ENCODE assay signal across 8 mouse cellular contexts in genomic region chr5:115275998-115276397, GRCm38 (mm10). TPM values are rescaled to one million over a fixed set of nuclear protein-coding genes. Genes with fewer than 3 reads are reported as not detected.
A peak's percentile ranks its signal among the peaks of the same experiment; 100 is the strongest.
DNase-seq lines count a peak whose midpoint lies in the region; ATAC-seq and TF ChIP-seq lines count a peak whose summit lies in the region.

No protein-coding gene starts in this region.

- no peaks in the 10 kb centered on the region for H3K27me3 ChIP-seq in heart, postnatal 0 days (ENCODE audit: control insufficient read depth, insufficient read depth, low read length)
- no peaks in the 10 kb centered on the region for H3K27me3 ChIP-seq in heart, embryonic 11.5 days (ENCODE audit: control insufficient read depth, insufficient read depth, low read length)
- H3K27me3 ChIP-seq in CH12.LX (replicated peaks): no peaks in the 10 kb centered on the region
- no peaks in the 10 kb centered on the region for H3K27me3 ChIP-seq in neural tube, embryonic 11.5 days (ENCODE audit: control insufficient read depth, insufficient read depth, low read length)

- peaks cover 29% of the 10 kb centered on the region for H3K79me2 ChIP-seq in CH12.LX (replicated peaks; ENCODE audit: control insufficient read depth, extremely low read depth, insufficient read depth, poor library complexity, severe bottlenecking)

- no peak overlapping the region for H3K27ac ChIP-seq in heart, postnatal 0 days (ENCODE audit: low read depth)
- no peak overlapping the region for H3K27ac ChIP-seq in heart, embryonic 11.5 days (ENCODE audit: low read depth, low read length)
- no peak overlapping the region for H3K27ac ChIP-seq in CH12.LX (ENCODE audit: insufficient read depth, low read depth)
- H3K27ac ChIP-seq in neural tube, embryonic 11.5 days (ENCODE audit: low read depth, low read length): no peak overlapping the region

- TF ChIP-seq EP300 in heart, postnatal 0 days (IDR thresholded peaks at IDR 0.05; ENCODE audit: low read depth): no peak
- TF ChIP-seq EP300 in CH12.LX (IDR thresholded peaks at IDR 0.05; ENCODE audit: low read length): no peak

- peaks cover 12% of the 10 kb centered on the region; the same call in 1 of the 2 replicates for H3K4me1 ChIP-seq in heart, postnatal 0 days (ENCODE audit: control insufficient read depth, insufficient read depth)
- peaks cover 8% of the 10 kb centered on the region for H3K4me1 ChIP-seq in heart, embryonic 11.5 days (ENCODE audit: control insufficient read depth, insufficient read depth, low read length)
- H3K4me1 ChIP-seq in CH12.LX (ENCODE audit: control insufficient read depth in 1 of 2, insufficient read depth in 2 of 2): peaks cover 4 to 27% of the 10 kb centered on the region in 2 experiments
- peaks cover 7% of the 10 kb centered on the region for H3K4me1 ChIP-seq in neural tube, embryonic 11.5 days (ENCODE audit: control insufficient read depth, insufficient read depth, low read length)

- no peaks in the 10 kb centered on the region for H3K36me3 ChIP-seq in heart, postnatal 0 days (replicated peaks; ENCODE audit: control insufficient read depth, insufficient read depth, low read length)
- H3K36me3 ChIP-seq in heart, embryonic 11.5 days (ENCODE audit: control insufficient read depth, insufficient read depth, low read length): no peaks in the 10 kb centered on the region
- H3K36me3 ChIP-seq in CH12.LX (replicated peaks in 1 of 2; ENCODE audit: control insufficient read depth in 1 of 2, insufficient read depth in 1 of 2, low read length in 1 of 2): no peaks in the 10 kb centered on the region
- H3K36me3 ChIP-seq in neural tube, embryonic 11.5 days (ENCODE audit: control insufficient read depth, insufficient read depth, low read length): no peaks in the 10 kb centered on the region

- DNase-seq in heart, postnatal 0 days (ENCODE audit: low spot score): no peak
- DNase-seq in CH12.LX (ENCODE audit: extremely low read depth): peak; percentile 35
- peak; percentile 69 for DNase-seq in embryo, embryonic 10 days (ENCODE audit: low spot score)
- peak; percentile 45 for DNase-seq in neural tube, embryonic 11.5 days (ENCODE audit: low spot score)
- DNase-seq in urinary bladder, postnatal 36 days (ENCODE audit: low spot score in 2 of 2): no peak
- DNase-seq in kidney, adult 9 months: no peak

- no peak for TF ChIP-seq POLR2A in CH12.LX (IDR thresholded peaks at IDR 0.05; ENCODE audit: low read depth, low read length)

- 37% methylated on average over 14 of the region's 14 CpGs for WGBS in heart, postnatal 0 days
- WGBS in heart, embryonic 11.5 days (ENCODE audit: insufficient replicate concordance): 32% methylated on average over 14 of the region's 14 CpGs
- 35% methylated on average over 14 of the region's 14 CpGs for WGBS in neural tube, embryonic 11.5 days

- H3K9me3 ChIP-seq in heart, postnatal 0 days (replicated peaks; ENCODE audit: control insufficient read depth, low read length): no peaks in the 10 kb centered on the region
- H3K9me3 ChIP-seq in heart, embryonic 11.5 days (replicated peaks; ENCODE audit: control insufficient read depth, low read length): no peaks in the 10 kb centered on the region
- peaks cover 2% of the 10 kb centered on the region for H3K9me3 ChIP-seq in CH12.LX (replicated peaks; ENCODE audit: low read length)
- H3K9me3 ChIP-seq in neural tube, embryonic 11.5 days (ENCODE audit: control insufficient read depth, low read length): no peaks in the 10 kb centered on the region

- peak; percentile 14 for TF ChIP-seq RAD21 in CH12.LX (IDR thresholded peaks at IDR 0.05; ENCODE audit: low read depth, low read length)

- no peak overlapping the region for H3K4me3 ChIP-seq in heart, postnatal 0 days (ENCODE audit: low read depth, low read length)
- no peak overlapping the region for H3K4me3 ChIP-seq in heart, embryonic 11.5 days (ENCODE audit: low read depth, low read length)
- no peak overlapping the region for H3K4me3 ChIP-seq in CH12.LX (replicated peaks in 1 of 3; ENCODE audit: low read depth in 2 of 3, low read length in 2 of 3, poor library complexity in 1 of 3)
- H3K4me3 ChIP-seq in neural tube, embryonic 11.5 days (ENCODE audit: low read depth, low read length): no peak overlapping the region

- dilution Hi-C loops in CH12.LX (cut with MboI; ENCODE audit: extremely low pct_ligation_motif_present, extremely low pct_unique_long_range_greater_than_20kb, low sequenced_read_pairs): no loop called here

- H3K4me2 ChIP-seq in heart, postnatal 0 days (ENCODE audit: low read depth, low read length): no peak overlapping the region
- H3K4me2 ChIP-seq in heart, embryonic 11.5 days: no peak overlapping the region
- H3K4me2 ChIP-seq in CH12.LX (ENCODE audit: insufficient read depth, low read depth, poor library complexity, severe bottlenecking): no peak overlapping the region
- no peak overlapping the region for H3K4me2 ChIP-seq in neural tube, embryonic 11.5 days (ENCODE audit: low read depth)

- no peak for ATAC-seq in heart, postnatal 0 days (ENCODE audit: insufficient read depth, low read depth)
- no peak for ATAC-seq in heart, embryonic 11.5 days (replicated peaks; ENCODE audit: insufficient number of reproducible peaks, low FRiP score, low TSS enrichment)
- ATAC-seq in neural tube, embryonic 11.5 days (ENCODE audit: insufficient read depth, low FRiP score, low TSS enrichment): no peak
- no peak for ATAC-seq in granulocyte monocyte progenitor cell, adult 5-6 weeks (replicated peaks; ENCODE audit: poor library complexity, severe bottlenecking)

- TF ChIP-seq CTCF in heart, postnatal 0 days (IDR thresholded peaks at IDR 0.05; ENCODE audit: low read depth): peak; percentile 32
- peak in 1 of 2 experiments; percentile 50; a peak in 2 of 4 replicates for TF ChIP-seq CTCF in CH12.LX (conservative IDR thresholded peaks at IDR 0.05 in 1 of 2, IDR thresholded peaks at IDR 0.05 in 1 of 2; ENCODE audit: low read depth in 2 of 2, low read length in 2 of 2)

- H3K9ac ChIP-seq in heart, postnatal 0 days (replicated peaks; ENCODE audit: low read depth, low read length): no peak overlapping the region
- no peak overlapping the region for H3K9ac ChIP-seq in heart, embryonic 11.5 days (ENCODE audit: low read depth, low read length)
- no peak overlapping the region for H3K9ac ChIP-seq in CH12.LX (ENCODE audit: insufficient read depth, low read depth)
- no peak overlapping the region for H3K9ac ChIP-seq in neural tube, embryonic 11.5 days (ENCODE audit: low read length)

- in situ Hi-C loops in CH12.LX (cut with MboI; ENCODE audit: low pct_ligation_motif_present, low pct_unique_long_range_greater_than_20kb, low sequenced_read_pairs): no loop called here

RNA-seq across cellular contexts. Expression of gene Rnf10, which starts 3.3 kb away (rescaled TPM):
- 76.0 and 82.4 TPM in 2 replicates for total RNA-seq in heart, postnatal 0 days (2014; rRNA removed; ENCODE audit: low replicate concordance)
- 104 and 105 TPM in 2 replicates for polyA plus RNA-seq in heart, postnatal 0 days (2015; fragmentation: Nextera tagmentation; extraction: Ambion mirVana)
- 58.0 and 77.3 TPM in 2 replicates for polyA plus RNA-seq in heart, embryonic 11.5 days (2014; fragmentation: Nextera tagmentation; extraction: Ambion mirVana)
- total RNA-seq in CH12.LX (2012; rRNA removed): 63.6 and 68.5 TPM in 2 replicates
- 38.5 and 39.9 TPM in 2 replicates for total RNA-seq in CH12.LX (2014; rRNA removed)
- 154 and 187 TPM in 2 replicates for polyA plus RNA-seq in CH12.LX (2012; ENCODE audit: insufficient read length, low read depth)
- polyA plus RNA-seq in neural tube, embryonic 11.5 days (2014; fragmentation: Nextera tagmentation; extraction: Ambion mirVana): 106 and 119 TPM in 2 replicates
- 70.1 and 93.7 TPM in 2 replicates for total RNA-seq in granulocyte monocyte progenitor cell, adult 5-6 weeks (2014; fragmentation: Nextera tagmentation)
- total RNA-seq in granulocyte monocyte progenitor cell, adult 5-6 weeks (2017): 52.6 and 57.9 TPM in 2 replicates

RNA-seq across cellular contexts. Expression of gene Coq5, which starts 3.5 kb away (rescaled TPM):
- total RNA-seq in heart, postnatal 0 days (2014; rRNA removed; ENCODE audit: low replicate concordance): 74.1 and 82.7 TPM in 2 replicates
- polyA plus RNA-seq in heart, postnatal 0 days (2015; fragmentation: Nextera tagmentation; extraction: Ambion mirVana): 111 and 116 TPM in 2 replicates
- 79.6 and 81.8 TPM in 2 replicates for polyA plus RNA-seq in heart, embryonic 11.5 days (2014; fragmentation: Nextera tagmentation; extraction: Ambion mirVana)
- 46.7 and 46.8 TPM in 2 replicates for total RNA-seq in CH12.LX (2012; rRNA removed)
- total RNA-seq in CH12.LX (2014; rRNA removed): 41.9 and 46.7 TPM in 2 replicates
- polyA plus RNA-seq in CH12.LX (2012; ENCODE audit: insufficient read length, low read depth): 42.3 and 43.9 TPM in 2 replicates
- 58.5 and 61.0 TPM in 2 replicates for polyA plus RNA-seq in neural tube, embryonic 11.5 days (2014; fragmentation: Nextera tagmentation; extraction: Ambion mirVana)
- 21.1 and 24.8 TPM in 2 replicates for total RNA-seq in granulocyte monocyte progenitor cell, adult 5-6 weeks (2014; fragmentation: Nextera tagmentation)
- total RNA-seq in granulocyte monocyte progenitor cell, adult 5-6 weeks (2017): 35.3 and 41.9 TPM in 2 replicates

RNA-seq across cellular contexts. Expression of gene Dynll1, which starts 24.8 kb away (rescaled TPM):
- 164 and 224 TPM in 2 replicates for total RNA-seq in heart, postnatal 0 days (2014; rRNA removed; ENCODE audit: low replicate concordance)
- 615 and 804 TPM in 2 replicates for polyA plus RNA-seq in heart, postnatal 0 days (2015; fragmentation: Nextera tagmentation; extraction: Ambion mirVana)
- polyA plus RNA-seq in heart, embryonic 11.5 days (2014; fragmentation: Nextera tagmentation; extraction: Ambion mirVana): 1,523 and 1,540 TPM in 2 replicates
- total RNA-seq in CH12.LX (2012; rRNA removed) (312 and 488 TPM in 2 replicates), CH12.LX (2014; rRNA removed) (456 and 502 TPM in 2 replicates)
- polyA plus RNA-seq in CH12.LX (2012; ENCODE audit: insufficient read length, low read depth): 516 and 646 TPM in 2 replicates
- polyA plus RNA-seq in neural tube, embryonic 11.5 days (2014; fragmentation: Nextera tagmentation; extraction: Ambion mirVana): 1,631 and 1,672 TPM in 2 replicates
- total RNA-seq in granulocyte monocyte progenitor cell, adult 5-6 weeks (2014; fragmentation: Nextera tagmentation): 491 and 531 TPM in 2 replicates
- 298 and 379 TPM in 2 replicates for total RNA-seq in granulocyte monocyte progenitor cell, adult 5-6 weeks (2017)

RNA-seq across cellular contexts. Expression of gene Pop5, which starts 40.4 kb away (rescaled TPM):
- total RNA-seq in heart, postnatal 0 days (2014; rRNA removed; ENCODE audit: low replicate concordance): 41.1 and 71.6 TPM in 2 replicates
- 57.9 and 65.9 TPM in 2 replicates for polyA plus RNA-seq in heart, postnatal 0 days (2015; fragmentation: Nextera tagmentation; extraction: Ambion mirVana)
- 86.9 and 90.6 TPM in 2 replicates for polyA plus RNA-seq in heart, embryonic 11.5 days (2014; fragmentation: Nextera tagmentation; extraction: Ambion mirVana)
- total RNA-seq in CH12.LX (2012; rRNA removed): 236 and 301 TPM in 2 replicates
- total RNA-seq in CH12.LX (2014; rRNA removed): 156 and 161 TPM in 2 replicates
- 127 and 163 TPM in 2 replicates for polyA plus RNA-seq in CH12.LX (2012; ENCODE audit: insufficient read length, low read depth)
- polyA plus RNA-seq in neural tube, embryonic 11.5 days (2014; fragmentation: Nextera tagmentation; extraction: Ambion mirVana): 121 and 122 TPM in 2 replicates
- 92.9 and 109 TPM in 2 replicates for total RNA-seq in granulocyte monocyte progenitor cell, adult 5-6 weeks (2014; fragmentation: Nextera tagmentation)
- total RNA-seq in granulocyte monocyte progenitor cell, adult 5-6 weeks (2017): 74.0 and 75.4 TPM in 2 replicates

RNA-seq across cellular contexts. Expression of gene Srsf9, which starts 51.0 kb away (rescaled TPM):
- 21.3 and 41.1 TPM in 2 replicates for total RNA-seq in heart, postnatal 0 days (2014; rRNA removed; ENCODE audit: low replicate concordance)
- 62.9 and 67.5 TPM in 2 replicates for polyA plus RNA-seq in heart, postnatal 0 days (2015; fragmentation: Nextera tagmentation; extraction: Ambion mirVana)
- 140 and 149 TPM in 2 replicates for polyA plus RNA-seq in heart, embryonic 11.5 days (2014; fragmentation: Nextera tagmentation; extraction: Ambion mirVana)
- total RNA-seq in CH12.LX (2012; rRNA removed) (73.4 and 82.8 TPM in 2 replicates), CH12.LX (2014; rRNA removed) (117 and 121 TPM in 2 replicates)
- 112 and 130 TPM in 2 replicates for polyA plus RNA-seq in CH12.LX (2012; ENCODE audit: insufficient read length, low read depth)
- 327 and 330 TPM in 2 replicates for polyA plus RNA-seq in neural tube, embryonic 11.5 days (2014; fragmentation: Nextera tagmentation; extraction: Ambion mirVana)
- total RNA-seq in granulocyte monocyte progenitor cell, adult 5-6 weeks (2014; fragmentation: Nextera tagmentation): 75.1 and 80.7 TPM in 2 replicates
- 75.0 and 91.4 TPM in 2 replicates for total RNA-seq in granulocyte monocyte progenitor cell, adult 5-6 weeks (2017)

Comparison
In these comparisons a context has a peak if more than half of its experiments do, and no peak if none do; other contexts are left out.
1. DNase-seq: peak in CH12.LX (single experiment), embryo, embryonic 10 days (single experiment) and neural tube, embryonic 11.5 days (single experiment); none in heart, postnatal 0 days (single experiment), urinary bladder, postnatal 36 days (0 of 2) and kidney, adult 9 months (single experiment).